Mouse (Mus musculus) brain, embryonic 14.5 days (tissue): ENCODE measurements around the gene Gpr146.

Experiments used
- CTCF ChIP-seq: fragments of 200-500 bp; IDR thresholded peaks from 2 replicates; pipeline ENCODE4 v1.5.1; 2012; ENCODE audit warnings: inconsistent platforms, mild to moderate bottlenecking, moderate library complexity, borderline replicate concordance; ENCODE audit not compliant: insufficient read depth, insufficient read length; ENCODE audit errors: extremely low read depth
- POLR2A ChIP-seq: fragments of 200-500 bp; IDR thresholded peaks from 2 replicates; pipeline ENCODE4 v1.6.1; 2012; ENCODE audit warnings: mild to moderate bottlenecking, inconsistent platforms, borderline replicate concordance; ENCODE audit not compliant: poor library complexity, insufficient read depth, insufficient read length, severe bottlenecking; ENCODE audit errors: extremely low read depth

DNA sequence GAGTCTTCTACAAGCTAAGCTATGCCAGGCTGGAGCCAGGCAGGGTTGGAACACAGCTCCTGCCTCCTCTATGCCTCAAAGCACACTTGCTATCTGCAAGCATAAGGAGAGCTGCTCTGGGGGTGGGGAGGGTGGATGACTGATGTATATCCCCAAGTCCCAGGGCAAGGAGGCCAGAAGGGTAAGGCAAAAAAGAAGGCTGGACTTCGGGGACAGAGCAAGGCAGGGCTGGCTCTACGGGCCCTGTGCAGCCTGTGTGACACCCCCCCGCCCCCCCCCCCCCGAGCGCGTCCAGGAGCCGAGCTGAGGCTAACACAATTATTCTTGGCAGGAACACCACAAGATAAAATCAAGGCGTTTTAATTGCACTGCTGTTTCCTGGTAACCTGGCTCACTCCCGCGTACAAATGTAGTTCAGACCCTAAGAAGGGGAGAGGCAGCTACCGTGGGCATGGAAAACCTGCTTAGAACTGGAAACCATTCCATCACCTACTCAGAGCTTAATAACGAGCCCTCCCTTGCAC lies 52.4 kb downstream of the Gpr146 start:
- TF ChIP-seq CTCF, result no peak
- no peak for TF ChIP-seq POLR2A
